Mouse (Mus musculus) layer of hippocampus, adult 2 months (tissue): ENCODE results near the gene Wdr70. TPM values are rescaled to one million over a fixed set of nuclear protein-coding genes. Genes with fewer than 3 reads are reported as not detected.

Experiments used
- DNase-seq, 2 experiments: peaks; one replicate each; pipeline ENCODE4 v3.0.0; 2022; ENCODE audit warnings: low spot score in 2 of 2
- H3K27ac ChIP-seq: fragments of 200-600 bp; 2 replicates; pipeline ENCODE4 v1.8.1; 2022
- H3K4me3 ChIP-seq: fragments of 200-600 bp; 2 replicates; pipeline ENCODE4 v1.8.1; 2022; ENCODE audit warnings: mild to moderate bottlenecking
- CTCF ChIP-seq: fragments of 200-600 bp; conservative IDR thresholded peaks from 2 replicates; pipeline ENCODE4 v1.8.1; 2022; ENCODE audit warnings: antibody characterized with exemption, mild to moderate bottlenecking, moderate library complexity
- microRNA-seq, 2 experiments: library from miRNA; unstranded; fragments of <30 nt; microRNA quantifications; one replicate each; pipeline ENCODE4 v1.2.0; 2021
- total RNA-seq, 2 experiments: library from RNA; stranded (reverse); gene quantifications; 2 replicates each; pipeline ENCODE4 v1.2.3; 2021

Gene Wdr70
- total RNA-seq, 2 experiments from 2014 or later = 30.5 to 33.5 TPM

- Histone ChIP-seq H3K27ac (no peak overlapping the region), H3K4me3 (no peak overlapping the region)
- no peak for DNase-seq
- no peak for TF ChIP-seq CTCF
Observed at GRCm38 (mm10) chr15:7862890-7863289, 236.1 kb downstream of the Wdr70 start.

- no peak for DNase-seq
- TF ChIP-seq CTCF = no peak
Observed at GRCm38 (mm10) chr15:7858841-7859240, 240.2 kb downstream of the Wdr70 start.

GRCm38 (mm10) chr15:7857418-7857817, 241.6 kb downstream of the Wdr70 start:
- Histone ChIP-seq H3K27ac (no peak overlapping the region), H3K4me3 (no peak overlapping the region)
- no peak for DNase-seq
- no peak for TF ChIP-seq CTCF

More at GRCm38 (mm10) chr15:7858841-7859240, 240.2 kb downstream of the Wdr70 start:
- no peak overlapping the region for H3K27ac ChIP-seq
- no peak overlapping the region for H3K4me3 ChIP-seq

- Histone ChIP-seq H3K4me3 (no peak overlapping the region), H3K27ac (no peak overlapping the region)
- no peak for DNase-seq
- TF ChIP-seq CTCF = no peak
Observed at GRCm38 (mm10) chr15:7842398-7842797, 256.6 kb downstream of the Wdr70 start.

- no peak for DNase-seq
- no peak overlapping the region for H3K27ac ChIP-seq
- TF ChIP-seq CTCF = no peak
- no peak overlapping the region for H3K4me3 ChIP-seq
Observed at GRCm38 (mm10) chr15:7841664-7842063, 257.3 kb downstream of the Wdr70 start.

- no peak for DNase-seq
- Histone ChIP-seq H3K27ac (no peak overlapping the region), H3K4me3 (no peak overlapping the region)
- no peak for TF ChIP-seq CTCF
Observed at GRCm38 (mm10) chr15:7838921-7839309, 260.1 kb downstream of the Wdr70 start.

GRCm38 (mm10) chr15:7838060-7838920, 260.7 kb downstream of the Wdr70 start:
- DNase-seq = no peak
- no peak overlapping the region for H3K4me3 ChIP-seq
- TF ChIP-seq CTCF = no peak
- H3K27ac ChIP-seq = no peak overlapping the region

- TF ChIP-seq CTCF = no peak
- Histone ChIP-seq H3K4me3 (no peak overlapping the region), H3K27ac (no peak overlapping the region)
- DNase-seq = no peak
Observed at GRCm38 (mm10) chr15:7835404-7835803, 263.6 kb downstream of the Wdr70 start.

- no peak for DNase-seq
- Histone ChIP-seq H3K4me3 (no peak overlapping the region), H3K27ac (no peak overlapping the region)
- no peak for TF ChIP-seq CTCF
Observed at GRCm38 (mm10) chr15:7825530-7825929, 273.5 kb downstream of the Wdr70 start.

GRCm38 (mm10) chr15:7823886-7824285, 275.1 kb downstream of the Wdr70 start:
- Histone ChIP-seq H3K4me3 (no peak overlapping the region), H3K27ac (no peak overlapping the region)
- TF ChIP-seq CTCF = no peak
- no peak for DNase-seq

Small RNA genes lying within 50 kb of the gene (microRNA-seq; reads per million reads assigned to microRNA genes)
- 0 reads per million in 2 experiments for gene Gm27529

Other genes with a start within 250 kb of the Wdr70 start
- gene Nup155, start 10.1 kb upstream of the Wdr70 start, total RNA-seq = 10 to 100 TPM; 18.5 to 21.8 TPM
- gene Cplane1, start 69.9 kb upstream of the Wdr70 start, total RNA-seq = 10 to 100 TPM; 31.7 to 34.5 TPM